Mouse (Mus musculus) small intestine, adult 2 months (tissue): Measurements from ENCODE around the gene Rab19.

Experiments used
- CTCF ChIP-seq: fragments of 200-500 bp; IDR thresholded peaks from 2 replicates; pipeline ENCODE4 v1.5.1; 2012; ENCODE audit warnings: low read depth, mild to moderate bottlenecking, control low read depth, inconsistent platforms, low read length, moderate library complexity, mixed read lengths; ENCODE audit not compliant: insufficient replicate concordance, insufficient read length; ENCODE audit errors: extremely low read depth
- POLR2A ChIP-seq: fragments of 200-500 bp; IDR thresholded peaks from 2 replicates; pipeline ENCODE4 v1.6.1; 2012; ENCODE audit warnings: low read depth, mild to moderate bottlenecking, control low read depth, inconsistent platforms, low read length, moderate library complexity

DNA sequence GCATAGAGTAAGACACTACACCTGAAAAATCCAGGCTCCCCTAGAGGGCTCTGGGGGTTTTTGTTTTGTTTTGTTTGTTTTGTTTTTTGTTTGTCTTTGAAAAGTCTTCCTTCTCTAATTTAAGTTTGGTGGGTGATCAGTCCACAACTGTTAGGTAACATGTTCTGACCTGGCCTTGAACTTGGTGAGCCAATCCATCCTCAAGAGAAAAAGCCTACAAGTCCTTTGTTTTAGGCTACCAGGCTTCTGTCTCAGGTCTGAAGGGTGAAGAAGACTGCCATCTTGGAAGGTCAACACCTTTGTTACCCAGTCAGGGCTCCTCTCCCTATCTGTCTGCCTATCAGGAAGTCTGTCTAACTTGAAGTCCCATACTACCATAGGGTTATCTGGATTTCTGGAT is 52.7 kb downstream of the Rab19 start:
- TF ChIP-seq CTCF (no peak), POLR2A (no peak)
